Mouse (Mus musculus) kidney, postnatal 25 days (tissue): Measurements from ENCODE around the gene Trpv2.

Source experiments
- DNase-seq, 2 experiments: peaks; one replicate each; pipeline ENCODE4 v3.0.0; 2021; ENCODE audit warnings: mixed read lengths in 2 of 2

Gene Trpv2

GRCm38 (mm10) chr11:62604123-62604706 is 29.9 kb downstream of the Trpv2 start:
- DNase-seq, result no peak

- no peak for DNase-seq
Observed at GRCm38 (mm10) chr11:62604886-62605618, 30.8 kb downstream of the Trpv2 start.

GRCm38 (mm10) chr11:62605619-62606298 is 31.5 kb downstream of the Trpv2 start:
- DNase-seq, result no peak

GRCm38 (mm10) chr11:62606299-62607169 is 32.2 kb downstream of the Trpv2 start:
- no peak for DNase-seq

GRCm38 (mm10) chr11:62607170-62607951 is 33.1 kb downstream of the Trpv2 start:
- no peak for DNase-seq

GRCm38 (mm10) chr11:62607952-62608201 is 33.6 kb downstream of the Trpv2 start:
- no peak for DNase-seq

- no peak for DNase-seq
Observed at GRCm38 (mm10) chr11:62608826-62609675, 34.8 kb downstream of the Trpv2 start.

GRCm38 (mm10) chr11:62610304-62610703 is 36.0 kb downstream of the Trpv2 start:
- DNase-seq, result no peak

- DNase-seq, result no peak
Observed at GRCm38 (mm10) chr11:62612604-62613003, 38.3 kb downstream of the Trpv2 start.

GRCm38 (mm10) chr11:62613657-62614365 is 39.5 kb downstream of the Trpv2 start:
- DNase-seq, result peak; percentile 91 to 93

GRCm38 (mm10) chr11:62614876-62615410 is 40.7 kb downstream of the Trpv2 start:
- no peak for DNase-seq

GRCm38 (mm10) chr11:62615456-62615855 is 41.2 kb downstream of the Trpv2 start:
- DNase-seq, result no peak

- no peak for DNase-seq
Observed at GRCm38 (mm10) chr11:62621079-62621478, 46.8 kb downstream of the Trpv2 start.

GRCm38 (mm10) chr11:62621586-62622283 is 47.4 kb downstream of the Trpv2 start:
- no peak for DNase-seq

GRCm38 (mm10) chr11:62622850-62623249 is 48.6 kb downstream of the Trpv2 start:
- no peak for DNase-seq

- DNase-seq, result peak; percentile 69 to 73
Observed at GRCm38 (mm10) chr11:62624341-62625291, 50.3 kb downstream of the Trpv2 start.

GRCm38 (mm10) chr11:62629352-62630224 is 55.3 kb downstream of the Trpv2 start:
- DNase-seq, result peak; percentile 49 to 58
